Mouse (Mus musculus): ENCODE results near the gene Vcpkmt. TPM values are rescaled to one million over a fixed set of nuclear protein-coding genes. Genes with fewer than 3 reads are reported as not detected.

Gene Vcpkmt
- polyA plus RNA-seq, 1 experiment from 2014 or later = 22.9 TPM

DNA sequence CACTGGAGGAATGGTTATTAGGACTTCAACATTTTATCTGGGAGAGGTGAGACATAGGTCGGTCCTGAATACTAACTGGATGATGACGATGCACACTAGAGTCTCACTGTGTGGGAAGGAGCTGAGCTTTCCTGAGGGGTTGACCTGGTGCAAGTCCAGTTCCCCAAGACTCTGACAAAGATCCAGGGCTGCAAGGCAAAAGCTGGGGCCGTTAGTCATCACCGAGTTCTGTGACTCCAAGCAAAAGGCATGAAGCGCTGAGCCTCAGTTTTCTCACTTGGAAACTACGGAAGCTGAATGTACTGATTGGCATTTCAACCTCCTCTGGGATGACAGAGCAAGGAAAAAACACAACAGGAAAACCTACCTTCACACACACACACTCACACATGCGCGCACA, 40.5 kb downstream of the Vcpkmt start:
- Histone ChIP-seq H3K4me3 (replicated peaks; ENCODE audit: low read length) (no peak overlapping the region), H3K4me2 (replicated peaks) (no peak overlapping the region), H3K9ac (no peak overlapping the region), H3K27ac (no peak overlapping the region), H3K4me1 (replicated peaks; ENCODE audit: control insufficient read depth, insufficient read depth, low read length) (peaks cover 13% of the 10 kb centered on the region; the same call in 1 of the 2 replicates), H3K36me3 (replicated peaks; ENCODE audit: control insufficient read depth, insufficient read depth) (no peaks in the 10 kb centered on the region), H3K27me3 (ENCODE audit: control insufficient read depth, insufficient read depth, low read length) (no peaks in the 10 kb centered on the region), H3K9me3 (ENCODE audit: control insufficient read depth, low read length) (no peaks in the 10 kb centered on the region)
- ATAC-seq (ENCODE audit: low FRiP score) (no peak), DNase-seq (ENCODE audit: low spot score) (no peak)
- 94% methylated on average over 8 of the region's 8 CpGs for WGBS

DNA sequence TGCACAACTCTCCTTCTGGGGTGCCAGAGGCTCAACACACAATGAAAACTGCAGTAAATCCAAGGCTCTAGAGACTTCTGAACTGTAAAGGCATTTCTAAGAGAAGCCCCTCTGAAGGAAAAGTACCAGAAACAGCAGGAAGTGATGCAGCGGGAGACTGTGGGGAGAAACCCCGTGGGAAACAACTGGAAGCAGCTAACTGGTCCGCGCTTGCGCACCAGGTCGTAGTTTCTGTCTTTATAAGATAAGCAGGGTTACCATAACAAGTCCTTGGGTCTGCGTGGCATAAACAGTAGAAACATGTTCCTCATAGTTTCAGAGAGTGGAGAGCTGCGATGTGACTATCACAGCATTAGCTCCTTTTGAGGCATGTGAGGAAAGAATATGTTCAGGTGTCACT, 41.2 kb downstream of the Vcpkmt start:
- Histone ChIP-seq H3K4me3 (replicated peaks; ENCODE audit: low read length) (no peak overlapping the region), H3K27ac (no peak overlapping the region), H3K4me1 (replicated peaks; ENCODE audit: control insufficient read depth, insufficient read depth, low read length) (peaks cover 13% of the 10 kb centered on the region; the same call in 1 of the 2 replicates), H3K9ac (no peak overlapping the region), H3K36me3 (replicated peaks; ENCODE audit: control insufficient read depth, insufficient read depth) (no peaks in the 10 kb centered on the region), H3K27me3 (ENCODE audit: control insufficient read depth, insufficient read depth, low read length) (no peaks in the 10 kb centered on the region), H3K4me2 (replicated peaks) (no peak overlapping the region), H3K9me3 (ENCODE audit: control insufficient read depth, low read length) (no peaks in the 10 kb centered on the region)
- ATAC-seq (ENCODE audit: low FRiP score) (no peak), DNase-seq (ENCODE audit: low spot score) (no peak)
- WGBS = 80% methylated on average over 8 of the region's 8 CpGs

DNA sequence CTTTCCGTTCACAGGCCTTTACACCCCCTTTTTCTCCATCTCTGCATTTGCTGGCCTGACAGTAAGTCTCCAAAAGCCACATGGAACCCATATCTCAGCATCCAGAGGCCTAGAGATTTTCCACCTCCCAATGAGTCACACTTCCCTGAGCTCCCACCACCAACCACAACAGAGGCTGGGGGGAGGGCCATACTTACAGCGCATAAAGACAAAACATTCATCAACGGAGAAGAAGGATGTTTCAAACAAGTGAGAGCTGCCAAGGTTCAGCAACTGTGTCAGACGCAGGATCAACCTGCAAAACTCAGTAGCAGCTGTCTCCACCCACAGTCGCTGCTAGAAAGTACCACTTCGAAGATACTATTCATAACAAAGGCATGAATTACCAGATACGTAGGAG, 43.5 kb downstream of the Vcpkmt start:
- no peak overlapping the region for H3K27ac ChIP-seq

DNA sequence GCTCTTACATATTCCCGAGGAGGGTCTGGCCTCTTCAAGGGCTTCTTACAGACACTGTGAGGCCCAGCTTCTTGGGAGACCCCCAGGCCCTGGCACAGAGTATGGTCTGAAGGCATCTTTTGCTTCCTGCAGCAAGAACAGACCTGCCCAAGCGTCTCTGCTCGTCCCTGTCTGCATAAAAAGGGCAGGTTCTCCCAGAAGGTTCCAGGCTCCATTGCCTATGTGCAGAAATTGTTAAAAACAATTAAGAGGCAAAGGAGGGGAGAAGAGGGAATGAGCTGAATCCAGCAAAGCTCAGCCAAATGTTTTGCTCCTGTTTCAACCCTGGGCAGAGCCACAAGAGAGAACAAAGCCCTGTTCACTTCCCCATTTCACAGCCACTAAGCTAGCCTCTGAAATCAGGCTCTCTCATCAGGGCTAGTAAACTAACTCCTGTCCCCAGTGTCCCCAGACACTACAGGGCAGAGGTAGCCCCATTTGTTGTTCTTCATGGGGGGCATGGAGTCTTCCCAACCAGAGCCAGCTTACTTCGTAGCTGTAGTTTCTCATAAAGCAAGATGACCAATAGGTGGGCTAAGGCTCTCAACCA, 44.4 kb downstream of the Vcpkmt start:
- ATAC-seq (ENCODE audit: low FRiP score) = no peak

More for the DNA sequence above, 43.5 kb downstream of the Vcpkmt start:
- Histone ChIP-seq H3K9me3 (ENCODE audit: control insufficient read depth, low read length) (no peaks in the 10 kb centered on the region), H3K36me3 (replicated peaks; ENCODE audit: control insufficient read depth, insufficient read depth) (no peaks in the 10 kb centered on the region), H3K9ac (no peak overlapping the region), H3K4me1 (replicated peaks; ENCODE audit: control insufficient read depth, insufficient read depth, low read length) (peaks cover 13% of the 10 kb centered on the region; the same call in 1 of the 2 replicates), H3K27me3 (ENCODE audit: control insufficient read depth, insufficient read depth, low read length) (no peaks in the 10 kb centered on the region), H3K4me3 (replicated peaks; ENCODE audit: low read length) (no peak overlapping the region), H3K4me2 (replicated peaks) (no peak overlapping the region)
- no peak for DNase-seq (ENCODE audit: low spot score)
- ATAC-seq (ENCODE audit: low FRiP score) = no peak
- 61% methylated on average over 7 of the region's 7 CpGs for WGBS

DNA sequence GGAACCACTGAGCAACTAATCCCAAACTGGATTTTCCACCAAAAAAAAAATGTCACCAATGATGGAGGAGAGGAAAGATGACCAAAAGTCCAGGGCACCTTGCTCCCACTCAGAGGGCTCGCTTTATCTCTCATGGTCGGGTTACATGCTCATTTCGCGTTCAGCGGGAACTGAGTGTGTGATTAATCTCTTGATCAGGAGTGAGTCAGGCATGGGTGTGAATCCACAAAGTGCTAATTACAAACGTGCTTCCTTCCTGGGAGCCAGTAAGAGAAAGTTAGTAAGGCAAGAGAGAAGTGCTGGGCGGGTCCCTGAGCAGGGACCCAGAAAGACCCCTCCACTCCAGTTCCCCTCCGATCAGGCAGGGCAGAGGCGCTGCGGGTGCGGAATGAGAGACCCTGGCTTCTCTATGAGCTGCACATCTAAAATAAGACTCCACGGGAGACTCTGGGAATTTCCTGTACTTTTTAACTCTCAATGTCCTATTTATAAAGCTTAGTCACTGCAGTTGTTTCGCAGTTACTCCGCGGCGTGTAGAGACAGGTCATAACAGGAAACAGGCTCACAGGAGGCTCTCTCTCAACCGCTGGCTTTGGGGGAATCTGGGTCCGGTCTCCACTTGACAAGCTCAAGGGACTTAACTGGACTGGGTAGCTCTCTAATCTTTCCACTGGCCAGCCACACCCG, 45.0 kb downstream of the Vcpkmt start:
- H3K9ac ChIP-seq = no peak overlapping the region; the same call in 1 of the 2 replicates
- H3K4me2 ChIP-seq (replicated peaks) = peak overlapping the region; percentile 15; the same call in 1 of the 2 replicates
- WGBS = 61% methylated on average over 19 of the region's 19 CpGs
- H3K36me3 ChIP-seq (replicated peaks; ENCODE audit: control insufficient read depth, insufficient read depth) = no peaks in the 10 kb centered on the region
- no peak for ATAC-seq (ENCODE audit: low FRiP score)
- H3K9me3 ChIP-seq (ENCODE audit: control insufficient read depth, low read length) = no peaks in the 10 kb centered on the region
- peak overlapping the region; percentile 68 for H3K27ac ChIP-seq
- H3K4me1 ChIP-seq (replicated peaks; ENCODE audit: control insufficient read depth, insufficient read depth, low read length) = peaks cover 13% of the 10 kb centered on the region; the same call in 1 of the 2 replicates
- no peak for DNase-seq (ENCODE audit: low spot score)
- H3K27me3 ChIP-seq (ENCODE audit: control insufficient read depth, insufficient read depth, low read length) = no peaks in the 10 kb centered on the region
- H3K4me3 ChIP-seq (replicated peaks; ENCODE audit: low read length) = no peak overlapping the region

More for the DNA sequence above, 44.4 kb downstream of the Vcpkmt start:
- Histone ChIP-seq H3K4me2 (replicated peaks) (peak overlapping the region; percentile 15; the same call in 1 of the 2 replicates), H3K36me3 (replicated peaks; ENCODE audit: control insufficient read depth, insufficient read depth) (no peaks in the 10 kb centered on the region), H3K9me3 (ENCODE audit: control insufficient read depth, low read length) (no peaks in the 10 kb centered on the region), H3K4me3 (replicated peaks; ENCODE audit: low read length) (no peak overlapping the region), H3K9ac (no peak overlapping the region), H3K4me1 (replicated peaks; ENCODE audit: control insufficient read depth, insufficient read depth, low read length) (peaks cover 13% of the 10 kb centered on the region; the same call in 1 of the 2 replicates), H3K27me3 (ENCODE audit: control insufficient read depth, insufficient read depth, low read length) (no peaks in the 10 kb centered on the region), H3K27ac (peak overlapping the region; percentile 68)
- 69% methylated on average over 4 of the region's 4 CpGs for WGBS
- DNase-seq (ENCODE audit: low spot score) = no peak

DNA sequence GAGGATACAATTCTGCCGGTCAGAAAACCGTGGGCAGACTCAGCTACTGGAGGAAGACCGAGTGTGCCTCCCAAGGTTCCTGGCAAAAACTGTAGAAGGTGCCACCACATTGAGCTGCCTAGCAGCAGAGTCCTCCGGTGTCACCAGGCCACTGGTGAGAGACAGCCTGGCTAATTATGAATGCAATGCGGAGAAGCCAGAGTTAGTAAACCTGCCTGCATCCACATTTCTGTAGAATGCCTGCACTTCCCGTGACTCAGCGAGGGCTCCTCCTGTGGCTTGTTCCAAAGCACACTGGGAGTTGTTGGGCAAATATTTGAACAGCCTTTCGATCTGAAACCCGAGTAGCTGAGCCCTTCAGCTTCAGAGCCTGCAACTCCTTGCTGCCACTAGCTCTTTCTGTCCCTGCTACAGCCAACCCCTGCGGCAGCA, 45.6 kb downstream of the Vcpkmt start:
- Histone ChIP-seq H3K9me3 (ENCODE audit: control insufficient read depth, low read length) (no peaks in the 10 kb centered on the region), H3K27ac (peak overlapping the region; percentile 68), H3K4me1 (replicated peaks; ENCODE audit: control insufficient read depth, insufficient read depth, low read length) (peaks cover 13% of the 10 kb centered on the region; the same call in 1 of the 2 replicates), H3K9ac (no peak overlapping the region; the same call in 1 of the 2 replicates), H3K27me3 (ENCODE audit: control insufficient read depth, insufficient read depth, low read length) (no peaks in the 10 kb centered on the region), H3K36me3 (replicated peaks; ENCODE audit: control insufficient read depth, insufficient read depth) (no peaks in the 10 kb centered on the region), H3K4me2 (replicated peaks) (0 out of 2 replicates have a peak overlapping the region, but pooled peaks have one; percentile 10), H3K4me3 (replicated peaks; ENCODE audit: low read length) (no peak overlapping the region)
- WGBS = 35% methylated on average over 10 of the region's 10 CpGs
- DNase-seq (ENCODE audit: low spot score) (peak; percentile 56), ATAC-seq (ENCODE audit: low FRiP score) (peak; percentile 44; the same call in 1 of the 2 replicates)

DNA sequence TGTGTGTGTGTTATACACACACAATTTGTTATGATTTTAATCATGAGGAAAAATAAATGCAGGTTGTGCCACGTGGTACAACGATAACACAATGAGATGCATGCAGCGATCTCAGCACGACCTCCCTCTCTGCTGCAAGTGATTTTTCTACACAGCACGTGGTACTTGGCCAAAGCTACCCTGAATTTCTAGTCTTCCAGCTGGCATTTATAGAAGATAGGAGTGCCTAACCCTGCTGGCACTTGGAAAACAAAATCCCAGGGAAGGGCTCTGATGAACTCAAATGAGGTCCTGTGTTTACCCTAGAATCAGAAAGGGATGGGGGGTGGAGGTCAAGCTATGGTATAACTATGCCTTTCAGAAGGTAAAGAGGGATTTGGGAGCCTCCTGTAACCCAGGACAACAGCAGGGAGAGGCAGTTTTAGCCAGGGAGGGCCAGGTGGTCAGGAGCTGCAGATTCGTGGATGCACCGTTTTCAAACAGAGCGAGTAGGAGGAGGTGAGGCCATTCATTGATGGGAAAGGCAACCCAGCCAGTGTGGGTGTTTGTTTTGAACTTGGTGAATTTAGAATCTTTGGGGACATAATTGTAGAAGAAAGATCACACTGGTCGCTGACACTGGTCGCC, 46.1 kb downstream of the Vcpkmt start:
- Histone ChIP-seq H3K4me3 (replicated peaks; ENCODE audit: low read length) (no peak overlapping the region), H3K36me3 (replicated peaks; ENCODE audit: control insufficient read depth, insufficient read depth) (no peaks in the 10 kb centered on the region), H3K27ac (peak overlapping the region; percentile 68; the same call in 1 of the 2 replicates), H3K4me2 (replicated peaks) (no peak overlapping the region), H3K9ac (no peak overlapping the region), H3K9me3 (ENCODE audit: control insufficient read depth, low read length) (no peaks in the 10 kb centered on the region), H3K4me1 (replicated peaks; ENCODE audit: control insufficient read depth, insufficient read depth, low read length) (peaks cover 13% of the 10 kb centered on the region; the same call in 1 of the 2 replicates), H3K27me3 (ENCODE audit: control insufficient read depth, insufficient read depth, low read length) (no peaks in the 10 kb centered on the region)
- no peak for ATAC-seq (ENCODE audit: low FRiP score)
- 69% methylated on average over 10 of the region's 10 CpGs for WGBS
- no peak for DNase-seq (ENCODE audit: low spot score)

DNA sequence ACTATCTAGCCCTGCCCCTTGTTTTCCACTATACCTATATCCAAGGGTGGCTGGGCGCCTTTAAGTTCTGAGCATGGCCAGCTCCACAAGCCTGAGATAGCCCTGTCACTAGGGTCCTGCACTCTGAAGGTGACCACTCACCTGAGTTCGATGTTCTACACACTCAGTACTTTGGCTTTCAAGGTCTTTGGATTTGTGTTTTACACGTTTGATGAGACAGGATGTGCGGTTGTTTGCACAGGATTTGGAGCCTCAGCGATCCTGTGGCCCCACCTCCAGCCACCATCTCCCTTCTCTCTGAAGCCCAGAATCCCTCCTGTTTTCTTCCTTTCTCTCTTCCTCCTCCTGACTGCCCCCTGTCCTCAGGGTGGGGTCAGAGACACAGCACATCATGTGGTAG, 49.6 kb downstream of the Vcpkmt start:
- H3K9me3 ChIP-seq (ENCODE audit: control insufficient read depth, low read length) = no peaks in the 10 kb centered on the region
- no peak overlapping the region for H3K9ac ChIP-seq
- H3K27me3 ChIP-seq (ENCODE audit: control insufficient read depth, insufficient read depth, low read length) = no peaks in the 10 kb centered on the region
- H3K27ac ChIP-seq = no peak overlapping the region
- ATAC-seq (ENCODE audit: low FRiP score) (no peak), DNase-seq (ENCODE audit: low spot score) (no peak)
- H3K36me3 ChIP-seq (replicated peaks; ENCODE audit: control insufficient read depth, insufficient read depth) = no peaks in the 10 kb centered on the region
- H3K4me1 ChIP-seq (replicated peaks; ENCODE audit: control insufficient read depth, insufficient read depth, low read length) = peaks cover 4% of the 10 kb centered on the region; the same call in 1 of the 2 replicates
- no peak overlapping the region for H3K4me3 ChIP-seq (replicated peaks; ENCODE audit: low read length)
- WGBS = 91% methylated on average over 5 of the region's 5 CpGs
- no peak overlapping the region for H3K4me2 ChIP-seq (replicated peaks)

DNA sequence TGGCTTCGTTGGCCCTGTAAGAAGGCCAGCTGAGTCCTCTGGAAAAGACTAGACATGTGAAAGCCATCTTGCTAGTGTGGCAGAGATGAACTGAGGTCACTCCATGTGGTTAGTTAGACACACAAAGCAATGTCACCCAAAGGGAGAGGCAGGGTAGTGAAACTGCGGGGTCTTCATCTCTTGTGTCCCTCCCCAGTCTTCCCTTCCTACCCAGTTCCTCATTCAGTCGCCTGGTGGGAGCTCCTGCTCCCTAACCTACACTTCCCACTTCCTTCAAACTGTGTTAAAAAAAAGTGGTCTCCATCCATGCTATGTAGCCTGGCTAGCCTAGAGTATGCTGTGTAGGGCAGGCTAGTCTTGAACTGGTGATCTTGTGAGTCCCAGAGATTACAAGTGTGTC, 50.3 kb downstream of the Vcpkmt start:
- no peak overlapping the region for H3K27ac ChIP-seq
- H3K4me1 ChIP-seq (replicated peaks; ENCODE audit: control insufficient read depth, insufficient read depth, low read length) = no peaks in the 10 kb centered on the region; the same call in 1 of the 2 replicates
- no peak for DNase-seq (ENCODE audit: low spot score)
- no peak overlapping the region for H3K9ac ChIP-seq
- H3K4me2 ChIP-seq (replicated peaks) = no peak overlapping the region
- H3K27me3 ChIP-seq (ENCODE audit: control insufficient read depth, insufficient read depth, low read length) = no peaks in the 10 kb centered on the region
- WGBS = 92% methylated on average over 3 of the region's 3 CpGs
- H3K36me3 ChIP-seq (replicated peaks; ENCODE audit: control insufficient read depth, insufficient read depth) = no peaks in the 10 kb centered on the region
- ATAC-seq (ENCODE audit: low FRiP score) = no peak
- no peaks in the 10 kb centered on the region for H3K9me3 ChIP-seq (ENCODE audit: control insufficient read depth, low read length)
- H3K4me3 ChIP-seq (replicated peaks; ENCODE audit: low read length) = no peak overlapping the region

Data from hindbrain, embryonic 14.5 days (tissue).